Mouse (Mus musculus) intestine, embryonic 14.5 days (tissue): Measurements from ENCODE around the gene Usp9x. TPM values are rescaled to one million over a fixed set of nuclear protein-coding genes. Genes with fewer than 3 reads are reported as not detected.

ENCODE experiments used
- ATAC-seq: fragments of 200-750 bp; cut with Nextera tagmentation; replicated peaks from 2 replicates; pipeline ENCODE4 v1.8.0; 2017; ENCODE audit warnings: low read depth, moderate number of reproducible peaks, moderate TSS enrichment, moderate library complexity; ENCODE audit not compliant: low FRiP score, low TSS enrichment
- DNase-seq: peaks from one replicate; pipeline ENCODE4 v3.0.0-alpha.2; 2018; ENCODE audit warnings: low spot score
- H3K27ac ChIP-seq: fragments of 300-500 bp; sonication (generic); 2 replicates; pipeline ENCODE4 v1.5.1; 2014; ENCODE audit warnings: low read depth, mild to moderate bottlenecking, control low read depth
- H3K27me3 ChIP-seq: fragments of 300-500 bp; sonication (generic); replicated peaks from 2 replicates; pipeline ENCODE4 v1.6.1; 2014; ENCODE audit warnings: low read length, control low read depth; ENCODE audit not compliant: control insufficient read depth, insufficient read depth
- H3K36me3 ChIP-seq: fragments of 300-500 bp; sonication (generic); 2 replicates; pipeline ENCODE4 v1.6.1; 2014; ENCODE audit warnings: low read length, control low read depth; ENCODE audit not compliant: control insufficient read depth, insufficient read depth
- H3K4me1 ChIP-seq: fragments of 300-500 bp; sonication (generic); replicated peaks from 2 replicates; pipeline ENCODE4 v1.6.1; 2014; ENCODE audit warnings: low read length, control low read depth, mixed read lengths; ENCODE audit not compliant: control insufficient read depth, insufficient read depth
- H3K4me2 ChIP-seq: fragments of 300-500 bp; sonication (generic); 2 replicates; pipeline ENCODE4 v1.6.1; 2014; ENCODE audit warnings: low read length
- H3K4me3 ChIP-seq: fragments of 300-500 bp; sonication (generic); 2 replicates; pipeline ENCODE4 v1.5.1; 2014; ENCODE audit warnings: low read depth, low read length, control low read depth, mixed read lengths
- H3K9ac ChIP-seq: fragments of 300-500 bp; sonication (generic); 2 replicates; pipeline ENCODE4 v1.6.1; 2014; ENCODE audit warnings: mild to moderate bottlenecking, low read length
- H3K9me3 ChIP-seq: fragments of 300-500 bp; sonication (generic); 2 replicates; pipeline ENCODE4 v1.6.1; 2016; ENCODE audit warnings: low read length, control low read depth; ENCODE audit not compliant: control insufficient read depth
- WGBS: fragments of 180-500 bp; shearing (Covaris S2); extraction: QIAGEN DNeasy Blood & Tissue Kit; methylation state at CpG from one replicate; pipeline ENCODE4 v1.1.7; 2014; 5-methylcytosine and 5-hydroxymethylcytosine counted together
- polyA plus RNA-seq: library from polyadenylated mRNA; unstranded; fragments of >200 nt; fragmentation: Nextera tagmentation; extraction: Ambion mirVana; gene quantifications from 2 replicates; pipeline ENCODE4 v1.2.1, GENCODE M21; 2014

Gene Usp9x
- polyA plus RNA-seq, 1 experiment from 2014 or later: 45.5 TPM

- Histone ChIP-seq H3K27ac (no peak overlapping the region), H3K4me1 (no peaks in the 10 kb centered on the region), H3K4me3 (peak overlapping the region; percentile 29), H3K9ac (peak overlapping the region; percentile 47; the same call in 1 of the 2 replicates), H3K9me3 (no peaks in the 10 kb centered on the region), H3K36me3 (no peaks in the 10 kb centered on the region), H3K27me3 (0 out of 2 replicates have a peak, but pooled peaks cover 6% of the 10 kb centered on the region), H3K4me2 (peak overlapping the region; percentile 47)
- DNase-seq (peak; percentile 92), ATAC-seq (peak; percentile 92)
- 29% methylated on average over 23 of the region's 23 CpGs for whole genome bisulfite sequencing
Observed at GRCm38 (mm10) chrX:13207512-13208341, 136.4 kb downstream of the Usp9x start.

DNA sequence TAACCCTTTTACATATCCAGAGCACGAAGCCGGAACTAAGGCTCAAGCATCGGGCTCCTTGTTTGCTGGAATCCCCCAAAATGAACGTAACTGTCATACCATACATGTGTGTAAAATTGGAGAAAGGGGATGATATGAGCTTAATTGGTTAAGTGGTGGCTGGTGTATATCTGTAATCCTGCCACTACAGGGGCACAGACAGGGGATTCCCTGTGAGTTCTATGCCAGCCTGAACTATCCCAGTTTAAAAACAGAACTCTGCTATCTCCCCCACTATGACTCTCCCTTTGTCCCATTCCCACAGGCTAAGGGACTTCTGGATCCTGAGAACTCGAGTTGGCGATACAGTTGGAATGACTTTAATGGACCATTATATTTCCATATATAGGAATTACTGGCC, 137.1 kb downstream of the Usp9x start:
- no peak for DNase-seq
- ATAC-seq: no peak
- 26% methylated on average over 6 of the region's 6 CpGs for WGBS

DNA sequence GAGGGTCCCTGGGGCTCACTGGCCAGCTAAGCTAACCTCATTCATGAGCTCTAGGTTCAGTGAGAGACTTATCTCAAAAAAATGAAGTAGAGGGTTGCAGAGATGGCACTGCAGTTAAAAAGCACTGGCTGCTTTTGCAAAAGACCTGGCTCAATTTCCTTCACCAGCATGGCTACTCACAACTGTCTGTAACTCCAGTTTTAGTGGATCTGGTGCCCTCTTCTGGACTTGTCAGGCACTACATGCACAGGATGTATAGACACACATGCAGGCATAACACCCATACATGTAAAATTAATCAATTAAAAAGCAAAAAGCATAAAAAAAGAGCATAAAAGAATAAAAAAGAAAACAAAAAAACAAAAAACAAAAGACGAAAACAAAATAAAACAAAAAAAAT, 143.0 kb downstream of the Usp9x start:
- H3K27me3 ChIP-seq: no peaks in the 10 kb centered on the region
- no peaks in the 10 kb centered on the region for H3K36me3 ChIP-seq
- H3K4me1 ChIP-seq: no peaks in the 10 kb centered on the region
- no peak for ATAC-seq
- H3K9ac ChIP-seq: no peak overlapping the region
- no peak for DNase-seq
- no peak overlapping the region for H3K4me2 ChIP-seq
- H3K9me3 ChIP-seq: no peaks in the 10 kb centered on the region
- no peak overlapping the region for H3K27ac ChIP-seq
- no peak overlapping the region for H3K4me3 ChIP-seq
- 65% methylated on average over 1 of the region's 1 CpGs for WGBS

More for the DNA sequence above, 137.1 kb downstream of the Usp9x start:
- no peaks in the 10 kb centered on the region for H3K4me1 ChIP-seq
- H3K27me3 ChIP-seq: 0 out of 2 replicates have a peak, but pooled peaks cover 6% of the 10 kb centered on the region
- H3K36me3 ChIP-seq: no peaks in the 10 kb centered on the region
- peak overlapping the region; percentile 47; the same call in 1 of the 2 replicates for H3K9ac ChIP-seq
- H3K4me3 ChIP-seq: peak overlapping the region; percentile 29
- H3K27ac ChIP-seq: no peak overlapping the region
- peak overlapping the region; percentile 47 for H3K4me2 ChIP-seq
- no peaks in the 10 kb centered on the region for H3K9me3 ChIP-seq

Other genes starting within 250 kb of the Usp9x start
- 140 and 170 TPM in 2 replicates for gene Ddx3x, start 209.5 kb downstream of the Usp9x start, polyA plus RNA-seq